Mouse (Mus musculus) granulocyte monocyte progenitor cell, adult 5-6 weeks (primary cell): Measurements from ENCODE around the gene Tcp10a. TPM values are rescaled to one million over a fixed set of nuclear protein-coding genes. Genes with fewer than 3 reads are reported as not detected.
"Not testable (repeated sequence)": the region's sequence is repeated elsewhere in the genome, so short reads cannot be mapped to it uniquely, and the experiment has no call there.

ENCODE experiments used
- ATAC-seq: replicated peaks from 2 replicates; pipeline ENCODE4 v1.8.0; 2016; ENCODE audit warnings: mild to moderate bottlenecking, moderate TSS enrichment, inconsistent platforms; ENCODE audit not compliant: poor library complexity, severe bottlenecking
- total RNA-seq, 2 experiments: library from RNA; stranded (forward) in 1 of 2; stranded (reverse) in 1 of 2; fragments of 200-712, 200-1000 nt in 1 of 2; fragments of >200 nt in 1 of 2; fragmentation: Nextera tagmentation in 1 of 2; gene quantifications; 2 replicates each; pipeline ENCODE4 v1.2.3; 2014 to 2017

Gene Tcp10a
- total RNA-seq, 2 experiments from 2014 or later, result not detected

GRCm38 (mm10) chr17:7366676-7367374, 42.4 kb downstream of the Tcp10a start:
- ATAC-seq, result not testable (repeated sequence)

GRCm38 (mm10) chr17:7369401-7369800, 45.0 kb downstream of the Tcp10a start:
- not testable (repeated sequence) for ATAC-seq

GRCm38 (mm10) chr17:7371879-7372278, 47.4 kb downstream of the Tcp10a start, which contains the start of gene Gm49630:
Gene Gm49630 (minus strand): TSS chr17:7371979.
- ATAC-seq, result not testable (repeated sequence)

DNA sequence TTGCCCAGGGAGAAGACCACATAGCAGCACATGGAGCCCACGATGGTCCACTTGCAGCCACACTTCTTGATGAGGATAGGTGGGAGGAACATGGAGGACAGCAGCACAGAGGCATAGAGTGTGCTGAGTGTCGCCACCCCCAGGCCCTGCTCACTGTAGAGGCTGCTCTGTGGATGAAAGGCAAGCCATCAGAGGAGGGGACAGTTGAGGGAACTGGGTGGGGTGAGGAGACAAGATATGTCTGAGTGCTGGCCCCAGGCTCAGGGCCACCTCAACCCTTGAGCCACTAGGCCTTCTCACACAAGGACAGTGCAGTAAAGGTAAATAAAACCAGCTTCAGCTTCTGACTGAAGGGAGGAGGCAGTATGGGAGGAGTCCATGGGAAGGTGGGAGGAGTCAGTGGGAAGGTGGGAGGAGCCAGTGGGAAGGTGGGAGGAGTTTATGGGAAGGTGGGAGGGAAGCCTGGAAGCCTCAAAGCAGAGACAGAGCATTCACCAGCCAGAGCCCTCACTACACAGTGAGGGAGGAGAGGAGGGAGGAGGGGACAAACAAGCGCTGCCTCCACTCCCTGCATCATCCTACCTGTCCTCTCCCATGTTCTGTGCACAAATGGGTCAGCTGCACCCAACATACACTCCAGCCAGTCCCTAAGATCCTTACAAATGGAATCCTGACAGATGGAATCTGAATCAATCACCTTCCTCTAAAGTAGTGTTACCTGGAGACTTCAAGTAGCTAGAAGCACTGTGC, 52.7 kb downstream of the Tcp10a start:
- 0 out of 2 replicates have a peak, but pooled peaks have one; percentile 15 for ATAC-seq

DNA sequence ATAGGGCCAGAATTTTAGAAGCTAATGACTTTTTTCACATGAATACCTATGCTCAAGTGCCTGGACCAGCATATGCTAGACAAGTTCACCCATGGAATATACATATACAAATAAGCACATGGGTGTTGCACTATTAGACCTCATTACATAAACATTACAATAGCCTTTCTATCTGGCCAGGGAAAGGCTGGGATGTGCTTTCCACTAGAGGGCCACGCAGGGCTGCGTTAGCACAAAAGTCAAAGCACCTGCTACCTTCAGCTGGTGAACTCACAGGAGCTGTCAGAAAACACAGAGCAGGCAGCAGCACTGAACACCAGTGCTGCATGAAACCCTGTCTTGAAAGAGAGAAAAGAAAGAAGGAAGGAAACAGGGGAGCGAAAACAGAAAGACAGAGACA, 53.5 kb downstream of the Tcp10a start:
- ATAC-seq, result not testable (repeated sequence)

DNA sequence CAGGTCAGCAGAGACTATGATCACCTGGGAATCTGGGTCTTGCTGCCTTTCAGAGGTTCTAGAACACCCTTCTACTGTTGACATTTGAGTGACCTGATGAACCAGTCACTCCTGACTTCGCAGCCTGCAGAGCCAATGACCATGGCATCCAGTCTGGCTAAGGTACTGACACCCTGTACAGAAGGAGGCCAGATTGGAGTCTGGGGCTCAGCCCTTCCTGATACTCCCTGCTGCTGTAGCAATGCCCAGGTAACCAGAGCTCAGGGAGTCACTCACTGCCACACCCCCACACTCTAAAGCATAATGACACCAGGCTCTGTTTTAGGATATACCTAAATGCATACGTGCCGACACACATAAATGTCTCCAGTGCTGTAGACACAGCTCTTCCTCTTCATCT, 58.3 kb downstream of the Tcp10a start:
- ATAC-seq, result not testable (repeated sequence)

- peak; percentile 45 for ATAC-seq
Measured at GRCm38 (mm10) chr17:7383167-7384143, 59.0 kb downstream of the Tcp10a start.

DNA sequence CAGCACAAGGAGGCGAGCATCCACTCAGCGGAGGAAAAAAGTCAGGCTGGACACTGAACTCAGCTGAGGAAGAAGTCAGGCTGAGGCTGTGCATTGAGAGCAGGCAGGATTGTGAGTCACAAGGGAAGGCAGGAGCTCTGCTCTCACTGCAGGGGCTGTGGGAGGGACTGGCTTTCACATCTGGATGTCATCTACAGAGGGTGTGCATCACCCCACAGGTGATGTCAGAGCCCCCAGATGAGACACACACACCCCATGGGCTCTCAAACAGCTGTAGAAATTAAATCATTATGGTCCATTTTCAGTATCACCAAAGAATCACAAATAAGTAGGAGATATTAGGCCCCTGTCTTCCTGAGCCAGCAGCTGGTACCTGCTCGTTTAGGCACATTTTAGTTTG, 60.9 kb downstream of the Tcp10a start, which contains the start of gene Unc93a2:
TSS of gene Unc93a2 (minus strand) at position 101 of the 400 bp plus-strand sequence.
- not testable (repeated sequence) for ATAC-seq

GRCm38 (mm10) chr17:7386016-7386415, 61.6 kb downstream of the Tcp10a start:
- ATAC-seq, result not testable (repeated sequence)

- ATAC-seq, result not testable (repeated sequence)
Measured at GRCm38 (mm10) chr17:7388341-7388957, 64.0 kb downstream of the Tcp10a start.

- ATAC-seq, result not testable (repeated sequence)
Measured at GRCm38 (mm10) chr17:7388958-7389356, 64.5 kb downstream of the Tcp10a start.

GRCm38 (mm10) chr17:7389898-7390297, 65.5 kb downstream of the Tcp10a start:
- ATAC-seq, result not testable (repeated sequence)

DNA sequence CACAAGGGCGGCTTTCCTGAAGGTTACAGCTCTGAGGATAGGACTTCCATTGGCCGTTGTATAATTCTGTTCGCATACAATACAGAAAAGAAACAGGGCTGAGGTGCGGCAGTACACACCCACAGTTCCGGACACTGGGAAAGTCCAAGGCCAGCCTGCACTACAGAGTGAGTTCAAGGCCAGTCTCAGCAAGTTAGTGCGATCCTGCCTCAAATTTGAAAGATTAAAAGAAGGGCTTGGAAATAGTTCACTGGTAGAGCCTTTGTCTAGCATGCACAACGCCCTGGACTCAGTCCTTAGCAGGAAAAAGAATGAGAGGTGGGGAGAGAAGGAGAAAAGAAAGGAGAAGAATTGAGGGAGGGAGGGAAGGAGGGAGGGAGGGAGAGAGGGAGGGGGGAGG, 70.7 kb downstream of the Tcp10a start:
- ATAC-seq, result not testable (repeated sequence)

Other genes with a start within 250 kb of the Tcp10a start
- gene Rps6ka2, start 154.5 kb upstream of the Tcp10a start, total RNA-seq (2014; fragmentation: Nextera tagmentation), result 32.6 and 34.5 TPM in 2 replicates
- 21.2 and 26.1 TPM in 2 replicates for gene Rps6ka2, start 154.5 kb upstream of the Tcp10a start, total RNA-seq (2017)
- not detected in 2 replicates for gene Ttll2, start 28.1 kb downstream of the Tcp10a start, total RNA-seq (2014; fragmentation: Nextera tagmentation)
- gene Ttll2, start 28.1 kb downstream of the Tcp10a start, total RNA-seq (2017), result not detected in 2 replicates
- not detected in 2 replicates for gene Gm49630, start 47.3 kb downstream of the Tcp10a start, total RNA-seq (2014; fragmentation: Nextera tagmentation)
- not detected in 2 replicates for gene Gm49630, start 47.3 kb downstream of the Tcp10a start, total RNA-seq (2017)
- gene Unc93a2, start 60.8 kb downstream of the Tcp10a start, total RNA-seq (2014; fragmentation: Nextera tagmentation), result not detected in 2 replicates
- not detected in 2 replicates for gene Unc93a2, start 60.8 kb downstream of the Tcp10a start, total RNA-seq (2017)